In the genomic region with DNA sequence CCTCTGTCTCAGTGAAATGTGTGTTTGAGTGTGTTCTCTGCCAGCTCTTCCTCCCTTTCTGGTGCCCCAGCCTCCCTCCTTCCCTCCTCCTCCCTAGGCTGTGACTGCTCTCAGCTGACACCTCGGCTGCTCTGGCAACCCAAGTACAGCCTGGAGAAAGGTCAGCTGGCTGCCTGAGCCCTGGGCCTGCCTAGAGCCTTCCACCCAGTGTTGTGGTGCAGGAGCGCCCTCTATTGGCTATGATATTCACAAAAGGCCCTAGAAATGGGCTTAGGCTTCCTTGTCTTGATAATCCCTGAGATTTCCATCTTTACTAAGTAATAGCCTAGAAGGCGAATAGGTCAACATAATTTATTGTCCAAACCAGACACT, we compare ENCODE assay signal across 8 mouse cellular contexts.
DNase-seq lines count a peak whose midpoint lies in the region; ATAC-seq and TF ChIP-seq lines count a peak whose summit lies in the region.

No protein-coding gene starts in this region.

- H3K4me1 ChIP-seq in hindbrain, postnatal 0 days (ENCODE audit: insufficient read depth, low read length), result no peaks in the 10 kb centered on the region

- H3K27ac ChIP-seq in hindbrain, postnatal 0 days, result no peak overlapping the region

- intact Hi-C loops in gastrocnemius, postnatal 14 days (cut with DNase I; ENCODE audit: low total_unique reads), result loop anchor here (10.0 kb wide), 3 partner anchors 372 to 972 kb away; a partner anchor contains a TSS

- ATAC-seq in hindbrain, postnatal 0 days, result peak; percentile 99

- H3K4me2 ChIP-seq in hindbrain, postnatal 0 days (ENCODE audit: low read depth, low read length), result no peak overlapping the region

- 6% methylated on average over 3 of the region's 3 CpGs for WGBS in hindbrain, postnatal 0 days

- H3K36me3 ChIP-seq in hindbrain, postnatal 0 days (ENCODE audit: insufficient read depth, low read length), result no peaks in the 10 kb centered on the region

- no peaks in the 10 kb centered on the region for H3K27me3 ChIP-seq in hindbrain, postnatal 0 days (ENCODE audit: insufficient read depth, low read length)

- no peak overlapping the region for H3K4me3 ChIP-seq in hindbrain, postnatal 0 days (ENCODE audit: low read length)

- DNase-seq in adrenal gland, postnatal 36 days, result peak; percentile 85 to 89
- DNase-seq in embryo, embryonic 10.5 days (ENCODE audit: low spot score), result peak; percentile 96
- peak; percentile 89 for DNase-seq in gastrocnemius, postnatal 14 days
- peak; percentile 93 for DNase-seq in hindbrain, postnatal 0 days (ENCODE audit: low spot score)
- DNase-seq in left cerebral cortex, adult 11 months (ENCODE audit: low spot score), result peak; percentile 75
- peak; percentile 84 for DNase-seq in lung, postnatal 25 days (ENCODE audit: low spot score)
- peak; percentile 71 to 82 for DNase-seq in right cerebral cortex, adult 2 months (ENCODE audit: low spot score in 2 of 2)
- no peak for DNase-seq in natural killer cell, adult 2 months (ENCODE audit: low spot score in 2 of 2)

- peak; percentile 92 for TF ChIP-seq CTCF in hindbrain, postnatal 0 days (IDR thresholded peaks at IDR 0.05; ENCODE audit: low read depth)

- H3K9ac ChIP-seq in hindbrain, postnatal 0 days (replicated peaks; ENCODE audit: low read length), result no peak overlapping the region

- no peaks in the 10 kb centered on the region for H3K9me3 ChIP-seq in hindbrain, postnatal 0 days (ENCODE audit: low read length)

Comparison
In these comparisons a context has a peak if more than half of its experiments do, and no peak if none do; other contexts are left out.
1. DNase-seq: peak in adrenal gland, postnatal 36 days (2 of 2), embryo, embryonic 10.5 days (single experiment), gastrocnemius, postnatal 14 days (single experiment), hindbrain, postnatal 0 days (single experiment), left cerebral cortex, adult 11 months (single experiment), lung, postnatal 25 days (single experiment) and right cerebral cortex, adult 2 months (2 of 2); none in natural killer cell, adult 2 months (0 of 2).